Mouse (Mus musculus) left cerebral cortex, adult 18-20 months (tissue): Measurements from ENCODE around the gene Ebp. TPM values are rescaled to one million over a fixed set of nuclear protein-coding genes. Genes with fewer than 3 reads are reported as not detected.

Experiments
- total RNA-seq, 2 experiments: library from RNA; stranded (reverse); gene quantifications; 2 replicates each; pipeline ENCODE4 v1.2.3; 2021

The Ebp gene
- total RNA-seq, 2 experiments from 2014 or later: 32.9 to 36.9 TPM

Other genes with a start within 250 kb of the Ebp start
- gene Hdac6, start 245.6 kb downstream of the Ebp start, total RNA-seq: 10 to 100 TPM; 47.5 to 48.4 TPM
- gene Gata1, start 215.4 kb downstream of the Ebp start, total RNA-seq: not detected
- gene Glod5, start 175.0 kb downstream of the Ebp start, total RNA-seq: under 1 TPM in 1 of 2 experiments, not detected in 1; 0.79 TPM
- 10 to 100 TPM; 21.1 to 30.2 TPM for gene Suv39h1, start 118.8 kb downstream of the Ebp start, total RNA-seq
- 1 to 10 TPM; 1.3 to 1.5 TPM for gene Was, start 103.0 kb downstream of the Ebp start, total RNA-seq
- 100 to 1,000 TPM; 190 TPM for gene Wdr13, start 60.6 kb downstream of the Ebp start, total RNA-seq
- gene Rbm3, start 47.6 kb downstream of the Ebp start, total RNA-seq: 100 to 1,000 TPM in 1 of 2 experiments, 10 to 100 TPM in 1; 87.6 to 133 TPM
- gene Tbc1d25, start 17.3 kb downstream of the Ebp start, total RNA-seq: 10 to 100 TPM; 16.8 to 18.0 TPM
- gene Porcn, start 13.0 kb upstream of the Ebp start, total RNA-seq: 10 to 100 TPM; 67.6 to 77.9 TPM
- gene Ftsj1, start 58.9 kb upstream of the Ebp start, total RNA-seq: 10 to 100 TPM; 24.2 to 25.0 TPM
- gene Slc38a5, start 77.6 kb upstream of the Ebp start, total RNA-seq: 1 to 10 TPM; 1.8 to 4.3 TPM
- gene Ssxb10, start 133.9 kb upstream of the Ebp start, total RNA-seq: not detected
- gene Ssxb9, start 173.5 kb upstream of the Ebp start, total RNA-seq: not detected
- not detected for gene Ssxb1, start 219.8 kb upstream of the Ebp start, total RNA-seq